ENCODE assay signal across 8 mouse cellular contexts in the genomic region with DNA sequence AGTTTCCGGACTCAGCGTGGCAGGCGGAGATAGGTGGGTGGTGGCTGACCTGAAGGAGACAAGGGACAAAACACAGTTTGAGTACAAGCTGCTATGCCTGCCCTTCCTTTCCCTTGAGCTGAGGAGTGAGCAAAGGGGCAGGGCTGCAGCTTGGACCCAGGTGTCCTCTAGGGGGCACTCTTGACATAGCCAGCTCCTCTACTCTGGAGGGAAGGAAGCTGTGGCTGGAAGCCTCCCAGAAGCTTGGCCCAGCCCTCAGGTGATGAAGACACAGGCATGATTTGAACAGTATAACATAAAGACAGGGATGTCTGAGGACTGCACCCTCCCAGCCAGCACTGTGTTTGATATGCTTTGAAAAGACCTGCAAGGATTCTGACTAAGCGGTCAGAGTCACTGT. TPM values are rescaled to one million over a fixed set of nuclear protein-coding genes. Genes with fewer than 3 reads are reported as not detected.
DNase-seq lines count a peak whose midpoint lies in the region; ATAC-seq and TF ChIP-seq lines count a peak whose summit lies in the region.

No protein-coding gene starts in this region.

- H3K27me3 ChIP-seq in CH12.LX (replicated peaks), result no peaks in the 10 kb centered on the region
- no peaks in the 10 kb centered on the region for H3K27me3 ChIP-seq in forebrain, embryonic 11.5 days (ENCODE audit: control insufficient read depth, insufficient read depth, low read length)

- no peak for TF ChIP-seq POLR2A in CH12.LX (IDR thresholded peaks at IDR 0.05; ENCODE audit: low read depth, low read length)
- no peak for TF ChIP-seq POLR2A in olfactory bulb, adult 2 months (IDR thresholded peaks at IDR 0.05; ENCODE audit: insufficient read depth, low read depth, low read length)

- 46% methylated on average over 4 of the region's 4 CpGs for WGBS in forebrain, embryonic 11.5 days
- 41% methylated on average over 4 of the region's 4 CpGs for WGBS in olfactory bulb, adult 2 months

- H3K27ac ChIP-seq in CH12.LX (ENCODE audit: insufficient read depth, low read depth), result no peak overlapping the region
- H3K27ac ChIP-seq in forebrain, embryonic 11.5 days (ENCODE audit: low read depth, low read length), result no peak overlapping the region
- H3K27ac ChIP-seq in olfactory bulb, adult 2 months (ENCODE audit: insufficient read depth, low read depth, low read length), result no peak overlapping the region

- peak; percentile 78 for DNase-seq in CH12.LX (ENCODE audit: extremely low read depth)
- peak; percentile 59 for DNase-seq in c-Kit-positive CD71-negative TER-119-negative erythroid progenitor cells, embryonic 14.5 days (ENCODE audit: low read depth)
- DNase-seq in forebrain, embryonic 11.5 days (ENCODE audit: low spot score), result peak; percentile 81
- peak; percentile 86 to 90 for DNase-seq in heart, postnatal 10 days
- peak; percentile 67 to 82 for DNase-seq in kidney, postnatal 36 days
- peak; percentile 71 to 77 for DNase-seq in lung, adult 18-20 months
- peak; percentile 56 for DNase-seq in testis, postnatal 14 days (ENCODE audit: low spot score)

- intact Hi-C loops in heart, postnatal 10 days (cut with DNase I), result loop anchor here (1.0 to 10.0 kb wide), 3 partner anchors 45 to 214 kb away; no protein-coding TSS in a partner anchor

- no peaks in the 10 kb centered on the region for H3K9me3 ChIP-seq in CH12.LX (replicated peaks; ENCODE audit: low read length)
- H3K9me3 ChIP-seq in forebrain, embryonic 11.5 days (ENCODE audit: control insufficient read depth, low read length), result no peaks in the 10 kb centered on the region

- no peak overlapping the region for H3K4me3 ChIP-seq in CH12.LX (replicated peaks in 1 of 3; ENCODE audit: low read depth in 2 of 3, low read length in 2 of 3, poor library complexity in 1 of 3)
- no peak overlapping the region for H3K4me3 ChIP-seq in forebrain, embryonic 11.5 days (ENCODE audit: low read depth, low read length)
- H3K4me3 ChIP-seq in olfactory bulb, adult 2 months (ENCODE audit: insufficient read depth, low read depth, low read length), result no peak overlapping the region

- dilution Hi-C loops in CH12.LX (cut with MboI; ENCODE audit: extremely low pct_ligation_motif_present, extremely low pct_unique_long_range_greater_than_20kb, low sequenced_read_pairs), result loop anchor here (25.0 kb wide), 1 partner anchor 100 kb away; no protein-coding TSS in a partner anchor

- peak; percentile 64 to 96 for TF ChIP-seq CTCF in CH12.LX (conservative IDR thresholded peaks at IDR 0.05 in 1 of 2, IDR thresholded peaks at IDR 0.05 in 1 of 2; ENCODE audit: low read depth in 2 of 2, low read length in 2 of 2)
- TF ChIP-seq CTCF in olfactory bulb, adult 2 months (IDR thresholded peaks at IDR 0.05; ENCODE audit: insufficient read depth, low read depth, low read length), result peak; percentile 89

- TF ChIP-seq EP300 in CH12.LX (IDR thresholded peaks at IDR 0.05; ENCODE audit: low read length), result no peak

- H3K4me1 ChIP-seq in CH12.LX (ENCODE audit: control insufficient read depth in 1 of 2, insufficient read depth in 2 of 2), result peaks cover 9 to 13% of the 10 kb centered on the region in 2 experiments
- H3K4me1 ChIP-seq in forebrain, embryonic 11.5 days (replicated peaks; ENCODE audit: control insufficient read depth, insufficient read depth, low read length), result no peaks in the 10 kb centered on the region
- peaks cover 19% of the 10 kb centered on the region for H3K4me1 ChIP-seq in olfactory bulb, adult 2 months (ENCODE audit: control insufficient read depth, insufficient read depth, low read length)

- 0 out of 2 replicates have a peak, but pooled peaks have one; percentile 18 for ATAC-seq in forebrain, embryonic 11.5 days (replicated peaks; ENCODE audit: low FRiP score)

- H3K9ac ChIP-seq in CH12.LX (ENCODE audit: insufficient read depth, low read depth), result no peak overlapping the region
- H3K9ac ChIP-seq in forebrain, embryonic 11.5 days (ENCODE audit: low read length), result no peak overlapping the region

- H3K36me3 ChIP-seq in CH12.LX (replicated peaks in 1 of 2; ENCODE audit: control insufficient read depth in 1 of 2, insufficient read depth in 1 of 2, low read length in 1 of 2), result peaks cover 3 to 7% of the 10 kb centered on the region in 2 experiments
- H3K36me3 ChIP-seq in forebrain, embryonic 11.5 days (ENCODE audit: control insufficient read depth, insufficient read depth, low read length), result no peaks in the 10 kb centered on the region

- peak; percentile 95 for TF ChIP-seq RAD21 in CH12.LX (IDR thresholded peaks at IDR 0.05; ENCODE audit: low read depth, low read length)

- no peaks in the 10 kb centered on the region for H3K79me2 ChIP-seq in CH12.LX (replicated peaks; ENCODE audit: control insufficient read depth, extremely low read depth, insufficient read depth, poor library complexity, severe bottlenecking)

- no peak overlapping the region for H3K4me2 ChIP-seq in CH12.LX (ENCODE audit: insufficient read depth, low read depth, poor library complexity, severe bottlenecking)
- H3K4me2 ChIP-seq in forebrain, embryonic 11.5 days (ENCODE audit: low read depth, low read length, severe bottlenecking), result no peak overlapping the region

- in situ Hi-C loops in CH12.LX (cut with MboI; ENCODE audit: low pct_ligation_motif_present, low pct_unique_long_range_greater_than_20kb, low sequenced_read_pairs), result loop anchor here (25.0 kb wide), 1 partner anchor 800 kb away; no protein-coding TSS in a partner anchor

TF ChIP-seq in CH12.LX, 34 proteins besides CTCF, POLR2A, EP300 and RAD21:
- TF ChIP-seq CHD1 (IDR thresholded peaks at IDR 0.05; ENCODE audit: low read depth, low read length) (no peak), SMC3 (IDR thresholded peaks at IDR 0.05; ENCODE audit: low read depth, low read length) (peak; percentile 96), E2F4 (IDR thresholded peaks at IDR 0.05; ENCODE audit: insufficient replicate concordance, low read depth, low read length) (no peak), ZC3H11A (IDR thresholded peaks at IDR 0.05; ENCODE audit: low read depth, low read length) (peak; percentile 57)
TF ChIP-seq in CH12.LX: peak in this region for 2.

RNA-seq across cellular contexts. Expression of a gene that starts 49.0 kb away (rescaled TPM):
- total RNA-seq in CH12.LX (2012; rRNA removed), result 0.29 and 0.38 TPM in 2 replicates
- total RNA-seq in CH12.LX (2014; rRNA removed), result not detected in 2 replicates
- polyA plus RNA-seq in CH12.LX (2012; ENCODE audit: insufficient read length, low read depth), result 1.8 and 2.0 TPM in 2 replicates
- polyA plus RNA-seq in forebrain, embryonic 11.5 days (2014; fragmentation: Nextera tagmentation; extraction: Ambion mirVana), result 57.6 and 62.3 TPM in 2 replicates
- total RNA-seq in heart, postnatal 10 days (2021), result under 1 TPM; 0.41 to 0.62 TPM
- not detected in 2 replicates for polyA plus RNA-seq in olfactory bulb, adult 2 months (2012; ENCODE audit: insufficient read depth, insufficient read length, low replicate concordance, missing spikeins)

Comparison
In these comparisons a context has a peak if more than half of its experiments do, and no peak if none do; other contexts are left out.
1. RNA of a gene that starts 49.0 kb away (polyA plus RNA-seq): 57.6 to 62.3 TPM in forebrain, embryonic 11.5 days; 1.8 to 2.0 TPM in CH12.LX and not detected in olfactory bulb, adult 2 months; every median in the first group is over 10 times any median in the second.
2. Peak in every context shown above with its lines, with median percentiles within 50 percentile points of each other: DNase-seq.